Mouse (Mus musculus) spleen, postnatal 0 days (tissue): ENCODE data around the gene Zdhhc15. TPM values are rescaled to one million over a fixed set of nuclear protein-coding genes. Genes with fewer than 3 reads are reported as not detected.

ENCODE experiments used
- polyA plus RNA-seq: library from polyadenylated mRNA; unstranded; fragments of >200 nt; fragmentation: Nextera tagmentation; extraction: Ambion mirVana; gene quantifications from 2 replicates; pipeline ENCODE4 v1.2.1, GENCODE M21; 2015

The Zdhhc15 gene
- polyA plus RNA-seq: 2.3 TPM in 2 replicates

GRCm38 (mm10) chrX:104670757-104671549 is at the start of gene Zdhhc15:
Gene Zdhhc15 (minus strand): TSS chrX:104671064.

Other genes with a start within 250 kb of the Zdhhc15 start
- 0.65 and 0.72 TPM in 2 replicates for gene Uprt, start 188.2 kb downstream of the Zdhhc15 start, polyA plus RNA-seq
- gene Magee2, start 186.2 kb upstream of the Zdhhc15 start, polyA plus RNA-seq: 0.35 TPM in 2 replicates